Mouse (Mus musculus) urinary bladder, postnatal 4 days (tissue): ENCODE results near the gene Itga6.
A peak's percentile ranks its signal among the peaks of the same experiment; 100 is the strongest.
"Not testable (repeated sequence)": the region's sequence is repeated elsewhere in the genome, so short reads cannot be mapped to it uniquely, and the experiment has no call there.

ENCODE experiments used
- DNase-seq, 2 experiments: peaks; one replicate each; pipeline ENCODE4 v3.0.0; 2021 to 2022; ENCODE audit warnings: low spot score in 2 of 2

Itga6 gene

GRCm38 (mm10) chr2:71843316-71843715 is 97.9 kb downstream of the Itga6 start:
- DNase-seq: no peak

- DNase-seq: no peak
Observed at GRCm38 (mm10) chr2:71844906-71845305, 99.5 kb downstream of the Itga6 start.

GRCm38 (mm10) chr2:71852161-71852560 is 106.7 kb downstream of the Itga6 start:
- DNase-seq: not testable (repeated sequence)

- DNase-seq: no peak
Observed at GRCm38 (mm10) chr2:71855076-71855475, 109.7 kb downstream of the Itga6 start.

- DNase-seq: no peak
Observed at GRCm38 (mm10) chr2:71863531-71864173, 118.2 kb downstream of the Itga6 start.

GRCm38 (mm10) chr2:71865022-71865421 is 119.6 kb downstream of the Itga6 start:
- DNase-seq: no peak

GRCm38 (mm10) chr2:71865935-71866334 is 120.5 kb downstream of the Itga6 start:
- no peak for DNase-seq

GRCm38 (mm10) chr2:71866565-71866964 is 121.1 kb downstream of the Itga6 start:
- no peak for DNase-seq

GRCm38 (mm10) chr2:71867019-71867418 is 121.6 kb downstream of the Itga6 start:
- no peak for DNase-seq

GRCm38 (mm10) chr2:71867480-71867879 is 122.1 kb downstream of the Itga6 start:
- no peak for DNase-seq

- no peak for DNase-seq
Observed at GRCm38 (mm10) chr2:71868256-71868655, 122.8 kb downstream of the Itga6 start.

GRCm38 (mm10) chr2:71872141-71872540 is 126.7 kb downstream of the Itga6 start:
- no peak for DNase-seq

GRCm38 (mm10) chr2:71872801-71873443 is 127.5 kb downstream of the Itga6 start, which contains the start of gene Pdk1:
Gene Pdk1, plus strand, starts transcription at chr2:71873224.
- peak; percentile 98 to 99 for DNase-seq

- peak in 1 of 2 experiments; percentile 29 for DNase-seq
Observed at GRCm38 (mm10) chr2:71873474-71874322, 128.3 kb downstream of the Itga6 start.

GRCm38 (mm10) chr2:71874422-71874821 is 129.0 kb downstream of the Itga6 start:
- no peak for DNase-seq

- DNase-seq: no peak
Observed at GRCm38 (mm10) chr2:71874836-71875235, 129.4 kb downstream of the Itga6 start.

- DNase-seq: no peak
Observed at GRCm38 (mm10) chr2:71877865-71878264, 132.4 kb downstream of the Itga6 start.

GRCm38 (mm10) chr2:71878441-71878840 is 133.0 kb downstream of the Itga6 start:
- DNase-seq: no peak

- no peak for DNase-seq
Observed at GRCm38 (mm10) chr2:71878943-71879342, 133.5 kb downstream of the Itga6 start.

- no peak for DNase-seq
Observed at GRCm38 (mm10) chr2:71882914-71883651, 137.7 kb downstream of the Itga6 start.

- no peak for DNase-seq
Observed at GRCm38 (mm10) chr2:71887269-71887668, 141.9 kb downstream of the Itga6 start.

- no peak for DNase-seq
Observed at GRCm38 (mm10) chr2:71888437-71888836, 143.0 kb downstream of the Itga6 start.
